Mouse (Mus musculus): ENCODE results near the gene Focad. TPM values are rescaled to one million over a fixed set of nuclear protein-coding genes. Genes with fewer than 3 reads are reported as not detected.

Focad gene
- total RNA-seq (2021) = 10 to 100 TPM; 46.4 to 47.5 TPM
- long read RNA-seq, experiment 1, full-length matches to known transcripts = 4 of 28 reads
- long read RNA-seq, experiment 1, partial matches to known transcripts = 15 of 28 reads
- long read RNA-seq, experiment 1, other reads (novel, unspliced or antisense) = 9 of 28 reads
- long read RNA-seq, experiment 2, full-length matches to known transcripts = 1 of 13 reads
- long read RNA-seq, experiment 2, partial matches to known transcripts = 5 of 13 reads
- long read RNA-seq, experiment 2, other reads (novel, unspliced or antisense) = 7 of 13 reads

GRCm38 (mm10) chr4:88094062-88094767 lies at the start of gene Focad:
Focad (plus strand) TSS chr4:88094629.
- DNase-seq (ENCODE audit: low spot score in 2 of 2) = peak; percentile 98 to 99
- intact Hi-C loops (cut with DNase I) = loop anchor here (2.0 to 5.0 kb wide), 2 partner anchors 61 to 208 kb away; partner anchors contain the start of gene Mllt3

DNA sequence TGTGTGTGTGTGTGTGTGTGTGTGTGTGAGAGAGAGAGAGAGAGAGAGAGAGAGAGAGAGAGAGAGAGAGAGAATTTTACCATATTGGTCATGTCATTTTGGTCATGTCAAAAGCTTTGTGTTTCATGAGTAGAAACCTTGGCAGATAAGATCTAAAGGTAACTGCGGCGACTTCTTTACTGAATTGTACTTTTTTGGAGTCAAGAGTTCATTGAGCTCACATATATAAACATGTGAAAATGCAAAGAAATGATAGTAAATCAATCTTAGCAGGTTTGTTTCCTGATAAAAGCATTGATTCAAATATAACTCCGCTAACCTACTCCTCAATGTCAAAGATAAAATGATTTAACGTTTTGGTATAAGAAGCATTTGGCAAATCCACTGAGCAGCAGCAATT lies 49.3 kb upstream of the Focad start:
- DNase-seq (ENCODE audit: low spot score in 2 of 2) = no peak
- intact Hi-C loops (cut with DNase I) = no loop called here

- DNase-seq (ENCODE audit: low spot score in 2 of 2) = no peak
- intact Hi-C loops (cut with DNase I) = no loop called here
Measured at GRCm38 (mm10) chr4:88046280-88046679, 48.1 kb upstream of the Focad start.

GRCm38 (mm10) chr4:88075388-88075787 lies 19.0 kb upstream of the Focad start:
- no peak for DNase-seq (ENCODE audit: low spot score in 2 of 2)
- intact Hi-C loops (cut with DNase I) = no loop called here

DNA sequence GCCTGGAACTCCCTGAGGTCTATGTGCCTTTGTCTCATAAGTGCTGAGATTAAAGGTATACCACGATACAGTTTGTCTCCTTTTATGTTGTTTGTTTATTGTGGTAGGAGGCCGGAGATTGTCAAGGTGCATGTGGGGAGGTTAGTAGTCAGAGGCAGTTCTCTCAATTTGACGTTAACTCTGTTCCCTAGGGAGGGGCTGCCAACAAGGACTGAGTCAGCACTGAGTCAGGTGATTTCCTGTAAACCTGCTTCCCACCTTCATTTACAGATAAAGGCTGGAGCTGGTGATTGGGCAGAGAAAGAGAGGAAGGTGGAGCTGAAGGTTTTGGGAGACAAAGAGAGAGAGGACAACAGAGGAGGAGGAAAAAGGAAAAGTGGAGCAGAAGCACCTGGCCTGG lies 15.4 kb upstream of the Focad start:
- intact Hi-C loops (cut with DNase I) = no loop called here
- DNase-seq (ENCODE audit: low spot score in 2 of 2) = no peak

DNA sequence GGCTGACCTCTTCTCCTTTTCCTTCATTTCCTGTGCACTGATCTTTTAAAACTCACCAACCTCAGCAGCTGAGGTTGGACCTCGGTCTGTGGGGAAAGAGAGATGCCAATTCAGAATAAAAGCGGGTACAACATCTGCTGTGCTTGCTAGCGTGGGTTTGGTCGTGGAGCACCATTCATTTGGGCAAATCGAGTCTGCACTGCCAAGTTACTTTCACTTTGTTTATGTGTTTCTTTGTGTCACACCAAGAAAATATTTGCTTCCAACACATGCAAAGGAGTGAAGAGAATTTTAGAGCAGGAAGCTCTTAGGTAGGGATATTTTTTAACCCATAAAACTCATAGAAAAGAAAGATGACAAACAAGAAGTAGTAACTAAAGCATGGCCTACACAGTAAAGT lies 13.0 kb upstream of the Focad start:
- intact Hi-C loops (cut with DNase I) = no loop called here
- no peak for DNase-seq (ENCODE audit: low spot score in 2 of 2)

DNA sequence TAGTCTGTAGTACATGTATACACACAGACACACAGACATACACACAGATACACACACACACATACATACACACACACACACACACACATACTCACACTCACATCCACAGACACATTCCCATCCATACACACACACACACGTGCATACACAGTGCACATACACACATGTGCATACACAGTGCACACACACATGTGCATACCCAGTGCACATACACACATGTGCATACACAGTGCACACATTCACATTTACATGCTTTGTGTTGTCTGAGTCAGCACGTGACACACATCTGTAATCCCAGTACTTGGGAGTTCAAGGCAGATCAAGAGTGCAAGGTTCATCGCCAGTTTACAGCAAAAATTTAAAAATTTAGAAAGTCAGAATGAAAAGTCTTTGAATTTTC lies 12.5 kb upstream of the Focad start:
- no peak for DNase-seq (ENCODE audit: low spot score in 2 of 2)
- intact Hi-C loops (cut with DNase I) = no loop called here

DNA sequence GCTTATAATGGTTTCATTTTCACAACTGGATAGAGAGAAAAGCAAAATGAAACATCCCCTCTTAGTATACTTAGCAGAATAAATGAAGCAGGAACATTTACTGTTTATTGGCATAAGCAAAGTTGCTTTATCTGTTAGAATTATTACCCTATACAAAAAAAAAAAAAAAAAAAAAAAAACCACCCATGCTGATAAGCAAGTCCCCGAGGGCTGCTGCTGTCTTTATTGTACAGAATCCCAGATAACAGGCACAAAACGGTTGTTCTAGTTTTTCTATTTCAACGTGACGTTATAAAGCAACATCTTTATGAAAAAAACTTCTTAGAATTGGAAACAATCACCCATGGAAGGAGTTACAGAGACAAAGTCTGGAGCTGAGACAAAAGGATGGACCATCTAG lies 12.0 kb upstream of the Focad start:
- intact Hi-C loops (cut with DNase I) = no loop called here
- no peak for DNase-seq (ENCODE audit: low spot score in 2 of 2)

DNA sequence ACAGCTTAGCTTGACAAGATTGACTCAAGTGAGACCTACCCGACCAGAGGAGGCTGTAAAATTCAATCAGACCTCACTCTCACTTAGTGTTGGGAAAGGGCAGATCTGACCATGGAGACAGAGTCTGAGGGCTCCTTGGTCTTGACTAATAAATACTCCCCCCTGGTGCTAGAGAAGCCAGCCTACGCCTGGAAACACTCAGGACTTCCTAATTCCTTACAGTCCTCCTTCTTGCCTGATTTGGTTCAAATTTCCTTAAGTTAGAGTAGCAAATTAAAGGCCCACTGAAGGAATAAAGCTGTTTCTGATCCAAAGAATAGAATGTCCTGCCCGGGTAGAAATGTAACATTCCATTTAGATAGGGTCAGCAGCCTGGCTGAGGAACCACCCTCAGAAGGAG lies 10.6 kb upstream of the Focad start:
- no peak for DNase-seq (ENCODE audit: low spot score in 2 of 2)
- intact Hi-C loops (cut with DNase I) = no loop called here

- no peak for DNase-seq (ENCODE audit: low spot score in 2 of 2)
- intact Hi-C loops (cut with DNase I) = loop anchor here (5.0 kb wide), 1 partner anchor 212 kb away; no protein-coding TSS in a partner anchor
Measured at GRCm38 (mm10) chr4:88090316-88090715, 4.1 kb upstream of the Focad start.

- peak in 1 of 2 experiments; percentile 10 for DNase-seq (ENCODE audit: low spot score in 2 of 2)
- intact Hi-C loops (cut with DNase I) = loop anchor here (2.0 to 5.0 kb wide), 2 partner anchors 62 to 207 kb away; partner anchors contain the start of gene Mllt3
Measured at GRCm38 (mm10) chr4:88094768-88095420, 465 bp downstream of the Focad start.

DNA sequence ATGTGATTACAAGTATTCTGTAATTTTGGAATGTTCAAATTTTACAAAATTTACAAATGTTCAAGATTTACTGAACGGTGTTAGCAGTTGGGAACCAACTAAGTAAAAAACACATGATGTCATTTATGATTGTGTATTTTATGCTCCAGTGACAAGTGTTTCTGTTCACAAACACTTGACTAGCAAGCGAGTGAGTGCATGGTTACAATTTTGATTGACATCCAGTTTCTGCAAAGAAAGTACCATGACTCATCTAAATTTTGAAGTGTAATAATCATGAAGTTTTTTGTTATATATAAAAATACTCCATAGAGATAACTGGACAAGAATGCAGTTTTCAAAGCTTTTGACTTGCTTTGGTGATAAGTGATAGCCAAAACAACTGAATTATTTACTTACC lies 1.3 kb downstream of the Focad start:
- intact Hi-C loops (cut with DNase I) = loop anchor here (2.0 kb wide), 1 partner anchor 63 kb away; the partner anchor contains the start of gene Mllt3
- DNase-seq (ENCODE audit: low spot score in 2 of 2) = no peak

GRCm38 (mm10) chr4:88108585-88108984 lies 14.2 kb downstream of the Focad start:
- intact Hi-C loops (cut with DNase I) = no loop called here

DNA sequence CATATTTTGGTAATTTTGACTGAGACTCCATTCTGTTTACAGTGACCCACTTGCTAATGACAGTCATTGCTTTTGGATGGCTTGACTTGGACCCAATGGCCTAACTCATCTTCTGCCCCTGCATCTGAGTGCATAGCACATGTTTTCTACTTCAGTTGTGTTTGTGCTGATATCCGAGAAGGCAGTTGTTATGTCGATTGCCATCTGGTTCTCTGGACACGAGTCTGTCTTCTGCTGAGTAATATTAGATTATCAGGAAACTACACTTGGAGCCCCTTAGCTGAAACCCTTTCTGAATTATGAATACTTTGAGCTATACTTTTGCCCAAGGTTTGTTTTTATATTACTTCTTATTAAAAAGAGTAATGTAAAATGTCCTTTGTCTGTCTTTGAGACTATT lies 22.9 kb downstream of the Focad start:
- no peak for DNase-seq (ENCODE audit: low spot score in 2 of 2)
- intact Hi-C loops (cut with DNase I) = no loop called here

More at GRCm38 (mm10) chr4:88108585-88108984, 14.2 kb downstream of the Focad start:
- DNase-seq (ENCODE audit: low spot score in 2 of 2) = no peak

GRCm38 (mm10) chr4:88117942-88118341 lies 23.5 kb downstream of the Focad start:
- intact Hi-C loops (cut with DNase I) = no loop called here
- no peak for DNase-seq (ENCODE audit: low spot score in 2 of 2)

DNA sequence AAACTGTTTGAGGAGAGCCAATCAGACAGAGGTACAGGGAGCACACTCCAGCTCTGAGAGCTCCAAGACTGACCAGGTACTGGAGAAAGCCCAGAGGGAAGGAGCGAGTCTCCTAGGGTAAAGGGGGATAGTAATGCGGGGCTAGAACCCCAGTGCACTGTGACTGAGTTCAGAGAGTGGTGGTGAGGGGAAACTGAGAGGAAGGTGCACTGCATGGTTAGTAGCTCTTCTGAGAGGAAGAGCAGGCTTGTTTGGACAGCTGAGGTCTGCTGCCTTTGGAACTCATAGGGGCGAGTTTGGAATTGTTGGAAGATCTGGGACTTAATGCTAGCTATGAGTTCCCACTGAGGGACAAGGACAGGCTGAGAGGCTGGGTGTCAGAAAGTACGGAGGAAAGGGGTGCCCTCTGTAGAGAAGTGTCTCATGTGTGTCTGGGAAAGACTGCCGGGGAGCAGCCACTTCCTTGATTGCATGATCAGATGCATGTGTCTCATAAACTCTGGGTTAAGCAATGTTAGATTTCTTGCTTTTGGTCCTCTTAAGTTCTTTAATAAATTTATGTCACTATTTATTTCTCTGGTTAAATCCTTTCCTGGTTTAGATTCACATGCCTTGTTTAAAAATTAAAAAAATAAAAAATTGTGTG lies 24.4 kb downstream of the Focad start:
- no peak for DNase-seq (ENCODE audit: low spot score in 2 of 2)
- intact Hi-C loops (cut with DNase I) = no loop called here

GRCm38 (mm10) chr4:88120091-88120490 lies 25.7 kb downstream of the Focad start:
- intact Hi-C loops (cut with DNase I) = no loop called here
- DNase-seq (ENCODE audit: low spot score in 2 of 2) = no peak

- intact Hi-C loops (cut with DNase I) = no loop called here
- no peak for DNase-seq (ENCODE audit: low spot score in 2 of 2)
Measured at GRCm38 (mm10) chr4:88122472-88122871, 28.0 kb downstream of the Focad start.

GRCm38 (mm10) chr4:88135936-88136335 lies 41.5 kb downstream of the Focad start:
- intact Hi-C loops (cut with DNase I) = no loop called here

GRCm38 (mm10) chr4:88136528-88136927 lies 42.1 kb downstream of the Focad start:
- no peak for DNase-seq (ENCODE audit: low spot score in 2 of 2)
- intact Hi-C loops (cut with DNase I) = no loop called here

More at GRCm38 (mm10) chr4:88135936-88136335, 41.5 kb downstream of the Focad start:
- DNase-seq (ENCODE audit: low spot score in 2 of 2) = no peak

Measured in left cerebral cortex, postnatal 14 days (tissue).